Mouse (Mus musculus) C2C12 (cell line): Measurements from ENCODE around the gene Zfp462.

Source experiments
- CEBPB ChIP-seq: IDR thresholded peaks from one replicate; pipeline ENCODE4 v1.6.1; 2011; ENCODE audit warnings: low read depth, mild to moderate bottlenecking, control low read depth, moderate library complexity
- CTCF ChIP-seq: IDR thresholded peaks from one replicate; pipeline ENCODE4 v1.5.1; 2011; ENCODE audit not compliant: control insufficient read depth, insufficient read depth, insufficient read length
- FOSL1 ChIP-seq: IDR thresholded peaks from one replicate; pipeline ENCODE4 v1.8.0; 2011; ENCODE audit warnings: mild to moderate bottlenecking, low read length; ENCODE audit not compliant: poor library complexity, insufficient read depth, severe bottlenecking
- MAX ChIP-seq: IDR thresholded peaks from one replicate; pipeline ENCODE4 v1.6.1; 2011; ENCODE audit warnings: mild to moderate bottlenecking, control low read depth
- MYOD1 ChIP-seq: IDR thresholded peaks from one replicate; pipeline ENCODE4 v1.6.1; 2011; ENCODE audit warnings: low read depth; ENCODE audit not compliant: control insufficient read depth, insufficient read length
- MYOG ChIP-seq: IDR thresholded peaks from one replicate; pipeline ENCODE4 v1.6.1; 2011; ENCODE audit not compliant: control insufficient read depth, insufficient read length; ENCODE audit errors: extremely low read depth
- USF1 ChIP-seq: IDR thresholded peaks from one replicate; pipeline ENCODE4 v1.6.1; 2011; ENCODE audit warnings: low read depth, mild to moderate bottlenecking, control low read depth, moderate library complexity

DNA sequence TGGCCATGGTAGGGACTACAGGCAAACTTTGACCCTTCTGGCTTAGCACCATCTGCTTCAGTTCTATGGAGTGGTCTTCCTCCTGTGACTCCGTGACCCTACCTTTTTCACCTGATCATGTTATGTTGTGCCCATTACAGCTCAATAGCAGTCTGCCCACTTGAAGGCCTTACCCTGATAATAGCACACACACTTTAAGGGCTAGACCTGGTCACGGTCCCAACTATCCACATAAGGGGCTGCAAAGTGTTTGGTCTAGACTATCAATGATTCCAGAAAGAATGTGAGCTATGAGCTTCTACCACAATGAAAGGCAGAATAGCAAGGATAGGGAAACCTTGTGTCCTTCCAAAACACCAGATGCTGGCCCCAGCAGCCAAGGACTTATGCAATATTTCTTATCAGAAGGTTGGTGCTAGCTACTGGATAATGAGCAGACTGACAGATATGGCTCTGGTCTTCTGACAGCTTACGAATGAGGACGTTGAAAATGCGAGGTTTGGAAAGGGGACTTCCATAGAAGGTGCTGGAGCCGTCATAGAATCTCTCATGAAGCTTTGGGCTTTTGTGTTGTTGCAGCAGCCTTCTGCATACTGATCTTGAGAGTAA lies 139.3 kb downstream of the Zfp462 start:
- no peak for TF ChIP-seq CTCF
- TF ChIP-seq USF1: no peak
- no peak for TF ChIP-seq MAX
- no peak for TF ChIP-seq CEBPB
- no peak for TF ChIP-seq MYOD1
- TF ChIP-seq FOSL1: no peak
- TF ChIP-seq MYOG: no peak
